Mouse (Mus musculus) ovary, postnatal 14 days (tissue): ENCODE measurements around the gene Camk2n2.

Experiments used
- DNase-seq: peaks from one replicate; pipeline ENCODE4 v3.0.0; 2022; ENCODE audit warnings: low spot score

Camk2n2 gene

DNA sequence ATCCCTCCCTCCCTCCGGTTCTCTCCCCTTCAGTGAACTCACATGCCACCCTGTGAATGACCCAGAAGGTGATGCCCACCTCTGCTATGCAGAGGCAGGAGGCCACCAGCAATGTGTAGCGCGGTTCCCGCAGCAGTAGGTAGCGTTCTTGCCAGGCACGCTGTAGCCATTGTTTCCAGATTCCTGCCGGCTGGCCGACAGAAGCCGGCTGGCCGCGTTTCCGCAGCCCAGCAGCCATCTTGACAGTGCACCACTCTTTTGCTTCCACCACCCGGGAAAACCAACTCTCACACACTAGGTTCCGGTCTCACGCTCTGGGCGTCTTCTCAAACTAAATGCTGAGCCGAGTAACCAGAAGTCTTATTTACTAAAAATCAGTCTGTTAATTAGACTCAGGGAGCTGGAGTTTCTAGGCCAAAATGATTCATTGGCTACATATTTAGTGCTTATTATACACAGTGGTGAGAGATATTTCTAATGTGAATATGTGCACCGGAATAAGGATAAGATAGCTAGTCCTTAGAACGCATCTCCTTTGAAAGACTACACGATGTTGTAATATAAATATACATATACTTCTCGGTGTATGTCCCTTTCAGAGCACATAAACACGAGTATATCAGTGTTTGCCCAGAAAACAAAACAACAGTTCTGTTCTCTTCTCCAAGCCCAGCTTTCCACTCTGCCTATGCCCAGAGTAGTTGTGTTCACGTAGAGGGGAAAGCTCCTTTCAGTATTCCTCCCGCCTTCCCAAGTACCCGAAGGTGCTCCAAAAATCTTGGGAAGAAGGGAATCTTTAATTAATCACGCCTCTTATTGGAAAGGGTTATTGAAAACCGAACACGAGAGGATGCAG lies 10.4 kb downstream of the Camk2n2 start:
- peak; percentile 75 for DNase-seq

DNA sequence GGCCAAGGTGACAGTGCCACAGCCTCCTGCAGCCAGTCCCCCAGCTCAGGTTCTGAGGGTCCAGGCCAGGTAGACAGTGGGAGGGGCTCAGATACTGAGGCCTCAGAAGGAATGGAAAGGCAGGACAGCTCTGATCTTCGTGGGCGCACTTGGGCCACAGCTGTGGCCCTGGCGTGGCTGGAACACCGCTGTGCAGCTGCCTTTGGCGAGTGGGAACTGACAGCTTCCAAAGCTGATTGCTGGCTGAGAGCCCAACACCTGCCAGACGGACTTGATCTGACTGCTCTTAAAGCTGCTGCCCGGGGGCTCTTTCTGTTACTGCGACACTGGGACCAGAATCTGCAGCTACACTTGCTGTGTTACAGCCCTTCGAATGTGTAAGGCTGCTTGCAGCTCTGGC lies 16.4 kb downstream of the Camk2n2 start:
- no peak for DNase-seq

DNA sequence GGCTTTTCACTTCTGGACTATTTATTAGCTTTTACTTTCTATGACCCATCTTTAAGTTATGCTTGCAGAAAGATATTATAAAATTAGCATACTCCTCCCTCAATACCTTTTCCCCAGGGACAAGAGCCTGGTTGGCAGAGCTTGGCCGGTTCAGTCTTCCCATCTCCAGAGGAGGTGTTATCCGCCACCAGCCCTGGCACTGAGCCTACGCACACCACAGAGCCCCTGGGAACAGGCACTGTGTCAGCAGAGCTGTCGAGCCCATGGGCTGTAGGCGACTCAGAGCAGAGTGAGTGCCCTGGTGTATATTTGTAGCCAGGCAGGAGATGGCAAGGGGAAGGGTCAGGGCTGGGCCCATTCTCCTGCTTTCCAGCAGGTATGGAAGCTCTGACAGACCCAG lies 20.6 kb downstream of the Camk2n2 start:
- no peak for DNase-seq

DNA sequence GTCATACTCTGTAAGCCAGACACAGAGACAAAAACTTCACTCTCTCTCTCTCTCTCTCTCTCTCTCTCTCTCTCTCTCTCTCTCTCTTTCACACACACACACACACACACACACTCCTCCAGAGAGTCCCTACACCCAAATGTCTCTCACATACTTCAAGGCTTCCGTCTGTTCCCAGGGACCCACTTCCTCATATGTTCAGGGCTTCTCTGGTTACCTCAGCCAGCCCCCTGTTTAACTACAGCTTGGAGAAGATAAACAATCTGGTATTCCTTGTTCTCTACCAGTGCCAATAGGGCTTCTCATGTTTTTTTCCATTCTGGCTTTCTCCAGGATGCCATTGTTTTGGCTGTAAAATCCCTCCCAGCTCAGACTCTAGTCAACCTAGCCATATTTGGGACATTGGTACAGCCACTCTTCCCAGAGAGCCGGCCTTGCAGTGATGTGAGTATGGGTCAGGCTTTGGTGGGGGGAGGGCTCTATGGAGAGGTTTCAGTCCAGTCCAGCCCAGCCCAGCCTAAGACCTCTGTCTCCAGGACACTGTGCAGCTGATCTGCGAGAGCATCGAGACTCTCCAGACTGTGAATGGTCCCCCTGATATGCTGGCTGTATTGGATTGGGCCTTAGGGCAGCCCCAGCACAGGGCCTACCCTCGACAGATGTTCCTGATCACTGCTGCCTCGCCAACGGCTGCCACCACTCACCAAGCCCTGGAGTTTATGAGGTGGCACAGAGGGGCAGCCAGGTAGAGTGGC lies 24.2 kb downstream of the Camk2n2 start:
- DNase-seq: no peak

DNA sequence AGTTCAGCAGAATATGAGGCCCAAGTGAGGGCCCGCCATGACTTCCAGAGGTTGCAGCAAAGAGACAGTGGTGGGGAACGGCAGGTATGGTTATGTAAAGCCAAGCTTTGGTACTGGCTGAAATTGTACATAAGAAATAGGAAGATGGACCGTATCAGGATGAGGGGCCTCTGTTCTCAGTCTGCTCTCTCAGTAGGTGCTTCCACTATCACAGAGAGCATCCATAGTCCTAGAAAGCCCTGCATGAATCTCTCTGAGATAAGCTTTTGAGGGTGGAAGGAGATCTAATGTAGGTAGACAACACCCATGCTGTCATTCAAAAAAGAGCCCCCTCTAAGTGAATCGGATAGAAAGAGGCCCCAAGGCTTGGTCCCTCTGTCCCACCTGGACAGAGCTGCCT lies 25.4 kb downstream of the Camk2n2 start:
- no peak for DNase-seq

DNA sequence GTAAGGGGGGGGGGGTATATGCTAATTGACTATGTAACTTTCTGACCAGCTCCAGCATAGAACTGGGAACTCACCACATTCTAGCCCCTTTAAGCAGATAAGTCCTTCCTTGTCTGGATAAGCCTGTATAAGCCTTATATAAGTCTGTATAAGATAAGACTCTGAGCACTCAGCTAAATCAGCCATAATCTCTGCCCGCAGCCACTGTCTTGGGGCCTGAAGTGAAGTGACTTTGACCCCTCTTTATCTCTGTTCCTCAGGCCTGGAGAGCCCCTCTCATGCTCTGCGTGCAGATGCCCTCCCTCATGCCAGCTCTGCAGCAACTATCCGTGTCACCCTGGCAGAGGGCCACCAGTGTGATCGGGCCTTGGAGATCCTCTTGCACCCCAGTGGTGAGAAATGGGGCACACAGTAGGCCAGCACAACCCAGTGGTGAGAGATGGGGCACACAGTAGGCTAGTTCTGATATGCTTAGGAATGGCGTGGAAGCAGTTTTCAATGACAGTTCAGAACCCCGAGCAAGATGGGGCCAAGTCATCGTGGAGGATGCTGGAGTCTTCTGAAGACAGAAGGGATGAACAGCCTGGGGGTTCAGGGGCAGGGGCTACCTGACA lies 25.9 kb downstream of the Camk2n2 start:
- DNase-seq: no peak

DNA sequence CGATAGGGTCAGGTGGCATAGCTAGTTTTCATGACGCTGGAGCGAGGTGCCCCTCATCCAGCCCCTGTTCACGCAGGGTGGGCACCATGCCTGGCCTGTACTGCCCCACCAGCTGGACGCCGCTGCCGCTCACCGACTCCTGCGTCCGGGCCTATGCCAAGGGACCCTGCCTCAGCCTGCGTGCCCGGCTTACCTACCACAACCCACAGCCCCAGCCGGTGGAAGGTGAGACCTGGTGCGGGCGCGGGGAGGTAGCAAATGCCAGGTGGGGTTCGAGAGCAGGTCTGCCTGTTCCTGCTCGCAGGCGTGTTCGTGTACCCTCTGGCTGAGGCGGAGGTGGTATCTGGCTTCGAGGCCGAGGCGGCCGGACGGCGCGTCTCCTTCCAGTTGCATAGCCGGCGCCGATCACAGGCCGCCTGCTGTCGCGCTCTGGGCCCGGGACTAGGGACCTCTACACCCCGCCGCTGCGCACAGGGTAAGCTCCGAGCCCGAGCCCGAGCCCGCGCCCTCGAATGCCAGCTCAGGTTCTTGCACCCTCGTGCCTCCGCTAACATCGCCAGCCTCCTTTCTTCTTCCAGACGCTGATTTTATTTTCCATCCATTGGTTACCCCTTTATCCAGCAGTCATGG lies 29.9 kb downstream of the Camk2n2 start:
- no peak for DNase-seq

DNA sequence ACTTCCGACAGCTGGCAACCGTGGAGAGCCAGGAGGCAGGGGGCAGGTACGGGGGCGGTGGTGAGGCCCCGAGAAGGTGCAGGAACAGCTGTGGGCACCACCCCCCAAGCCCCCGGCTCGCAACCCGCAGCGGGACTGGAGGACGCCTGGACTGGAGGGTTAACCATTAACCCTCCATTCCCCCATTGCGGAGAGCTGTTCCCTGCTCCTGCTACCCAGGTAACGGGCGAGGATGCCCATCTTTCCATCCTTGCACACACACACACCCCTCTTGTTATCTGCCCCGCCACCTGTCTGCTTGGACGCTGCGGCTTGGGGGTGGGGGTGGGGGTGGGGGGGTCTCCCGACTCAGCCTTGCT lies 30.4 kb downstream of the Camk2n2 start:
- no peak for DNase-seq

DNA sequence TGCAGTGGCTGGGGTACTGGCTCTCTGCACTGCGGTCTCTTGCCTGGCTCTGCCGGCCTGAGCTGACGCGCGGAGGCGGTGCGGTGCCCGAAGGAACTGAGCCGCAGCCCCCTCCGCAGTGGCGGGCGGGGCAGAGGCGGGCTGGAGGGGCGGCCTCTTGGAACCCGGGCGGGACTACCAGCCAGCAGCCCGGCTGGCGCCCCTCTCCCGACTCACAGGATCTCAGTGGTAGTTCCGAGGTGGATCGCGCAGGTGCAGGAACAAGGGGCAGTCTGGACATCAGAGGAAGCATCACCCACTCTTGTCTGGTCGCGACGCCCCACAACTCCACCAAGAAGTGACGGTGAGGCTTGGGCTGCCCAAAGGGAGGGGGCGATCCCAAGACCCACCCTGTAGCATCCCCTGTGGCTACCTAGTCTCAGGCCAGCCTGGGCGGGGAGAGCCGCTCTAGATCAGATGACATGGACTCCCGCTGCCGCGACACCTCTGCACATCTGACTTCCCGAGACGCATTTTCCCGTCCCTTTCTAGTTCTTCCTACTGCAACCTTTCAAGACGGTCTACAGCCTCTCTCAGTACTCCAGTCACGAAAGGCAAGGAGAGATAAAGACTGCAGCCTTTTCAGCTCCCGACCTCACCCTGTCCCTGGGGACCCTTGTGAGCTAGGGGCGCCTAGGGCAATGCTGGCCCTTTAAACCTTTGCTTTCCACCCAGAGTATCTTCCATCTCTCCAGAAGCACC lies 31.0 kb downstream of the Camk2n2 start:
- DNase-seq: no peak

DNA sequence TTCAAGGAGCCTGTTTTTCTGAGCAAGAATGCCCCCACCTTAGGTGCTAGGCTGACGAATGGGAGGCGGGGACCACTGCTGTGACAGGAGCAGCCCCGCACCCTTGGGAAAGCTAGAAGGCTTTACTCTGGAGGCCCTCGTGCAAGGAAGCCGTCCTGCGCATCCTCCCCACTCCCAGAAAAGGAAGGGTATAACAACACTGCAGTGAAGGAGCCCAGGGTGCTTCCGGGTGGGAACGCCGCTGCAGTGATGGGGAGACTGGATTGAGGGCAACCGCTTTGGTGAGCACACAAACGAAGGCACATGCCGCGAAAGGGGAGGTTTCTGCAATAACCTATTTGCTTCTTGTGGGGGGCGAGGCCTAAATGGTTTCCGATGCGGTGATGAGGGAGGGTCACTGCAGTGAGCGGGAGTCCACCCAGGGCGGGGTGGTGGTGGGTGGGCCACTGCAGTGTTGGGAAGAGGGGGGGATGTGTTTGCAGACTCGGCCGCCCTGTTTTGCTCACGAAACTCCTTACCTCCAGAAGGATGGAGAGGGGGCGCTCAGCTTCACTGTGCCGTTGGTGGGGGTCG lies 31.6 kb downstream of the Camk2n2 start, which contains the start of gene Vwa5b2:
Gene Vwa5b2, plus strand, starts transcription at position 106 of the 573 bp plus-strand sequence.
- DNase-seq: no peak
